Mouse (Mus musculus) cerebellum, postnatal 36 days (tissue): ENCODE results near the gene Kel.

ENCODE experiments used
- DNase-seq, 2 experiments: peaks; one replicate each; pipeline ENCODE4 v3.0.0; 2021 to 2022; ENCODE audit warnings: mixed read lengths in 2 of 2

The Kel gene

DNA sequence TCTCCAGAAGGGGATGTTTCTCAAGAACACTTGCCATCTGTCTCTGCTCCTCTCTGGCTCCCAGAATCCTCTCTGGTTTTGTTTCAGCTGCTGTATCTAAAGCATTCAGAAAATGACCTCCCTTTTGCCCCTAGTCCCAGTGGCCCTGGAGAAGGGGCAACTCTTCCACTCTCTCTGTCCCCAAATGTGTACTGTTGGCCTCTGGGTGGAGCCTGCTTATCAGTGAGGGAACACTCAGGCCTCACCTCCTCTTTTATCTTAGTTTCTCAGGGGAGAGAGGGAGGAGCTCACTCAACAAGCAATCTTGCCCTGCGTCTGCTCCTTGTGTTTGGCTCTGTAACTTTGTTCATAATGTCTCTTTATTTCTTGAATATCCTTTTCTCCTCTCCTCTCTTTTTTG lies at the start of gene Kel:
Kel (minus strand) TSS at position 217 of the 400 bp plus-strand sequence.
- DNase-seq: no peak

DNA sequence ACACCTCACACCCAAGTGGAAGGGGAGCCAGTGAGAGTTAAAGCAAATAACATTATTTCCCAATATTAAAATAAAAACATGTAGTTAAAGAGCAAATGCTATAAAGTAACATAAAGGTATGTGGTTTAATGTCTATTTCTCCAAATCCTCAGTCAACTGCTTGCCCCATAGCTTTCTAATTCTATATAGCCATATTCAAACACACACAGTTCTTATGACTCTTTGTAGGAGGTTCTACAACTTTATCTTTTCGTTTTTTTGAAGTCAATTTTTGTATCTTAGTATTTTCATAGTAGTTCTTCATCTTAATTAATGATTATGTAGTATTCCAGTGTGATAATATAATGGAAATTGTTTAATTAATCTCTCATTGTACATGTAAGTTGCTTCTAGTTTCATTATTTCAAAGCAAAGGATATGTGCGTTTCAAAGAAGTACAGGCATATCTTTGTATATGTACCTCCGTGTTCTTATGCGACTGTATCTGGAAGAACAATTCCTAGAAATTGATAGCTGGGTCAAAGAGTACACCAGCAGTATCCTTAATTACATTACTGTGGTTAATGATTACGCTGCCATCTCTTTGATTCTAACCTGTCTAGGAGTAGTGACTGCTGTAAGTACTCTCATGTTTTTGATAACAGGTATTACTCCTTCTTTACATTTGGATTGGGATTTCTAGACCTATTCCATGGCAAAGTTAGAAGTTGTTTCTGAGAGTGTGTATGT lies 40.7 kb upstream of the Kel start:
- DNase-seq: no peak

DNA sequence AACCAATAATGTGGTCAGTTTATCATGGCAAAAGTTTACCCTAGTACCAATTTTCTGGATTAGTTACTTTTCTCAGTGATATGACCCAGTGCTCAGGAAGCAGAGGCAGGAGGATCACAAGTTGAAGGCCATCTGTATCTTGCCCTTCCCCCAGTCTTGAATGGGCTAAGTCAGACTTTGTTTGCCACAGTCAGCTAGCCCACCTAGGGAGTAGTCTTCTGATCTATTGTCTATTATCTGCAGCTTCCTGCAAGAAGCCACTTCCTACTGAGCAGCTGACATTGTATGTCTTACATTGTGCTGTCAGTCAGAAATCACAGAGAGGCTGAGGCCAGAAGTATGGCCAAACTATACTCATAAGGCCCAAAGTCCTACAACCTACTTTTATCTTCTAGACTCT lies 37.0 kb upstream of the Kel start:
- no peak for DNase-seq

DNA sequence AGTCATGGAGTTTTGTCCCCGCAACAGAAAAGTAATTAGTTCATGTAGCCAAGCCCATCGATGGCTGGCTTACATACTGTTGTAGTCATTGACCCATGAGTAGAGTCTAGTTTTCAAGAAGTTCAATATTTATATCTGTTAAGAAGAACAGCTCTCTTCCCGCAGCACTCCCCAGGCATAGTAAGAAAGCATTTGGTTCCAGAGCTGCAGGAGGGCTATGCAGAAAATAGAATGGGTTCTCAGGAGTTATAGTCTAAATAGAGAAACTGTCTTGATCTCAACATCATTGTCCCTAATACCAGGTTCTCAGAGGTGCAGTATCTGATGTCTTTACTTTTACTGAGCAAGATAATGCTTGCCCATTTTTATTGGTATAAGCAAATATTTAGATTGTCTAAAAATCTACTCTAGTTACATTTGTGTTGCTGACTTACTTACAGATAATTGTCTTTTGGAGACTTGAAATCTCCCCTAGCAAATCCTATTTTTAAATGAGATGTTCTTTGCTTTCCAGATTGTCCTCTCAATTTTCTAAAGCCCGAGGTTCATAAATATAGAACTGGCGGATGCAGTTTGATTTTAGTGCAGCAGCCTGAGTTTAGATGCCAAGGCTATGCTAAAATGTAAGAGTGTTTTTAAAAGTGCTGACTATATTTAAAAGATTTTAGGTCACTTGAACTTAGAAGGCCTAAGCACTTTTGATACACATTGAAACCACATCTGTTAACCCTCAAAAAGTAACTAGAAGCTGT lies 30.8 kb upstream of the Kel start:
- DNase-seq: no peak

DNA sequence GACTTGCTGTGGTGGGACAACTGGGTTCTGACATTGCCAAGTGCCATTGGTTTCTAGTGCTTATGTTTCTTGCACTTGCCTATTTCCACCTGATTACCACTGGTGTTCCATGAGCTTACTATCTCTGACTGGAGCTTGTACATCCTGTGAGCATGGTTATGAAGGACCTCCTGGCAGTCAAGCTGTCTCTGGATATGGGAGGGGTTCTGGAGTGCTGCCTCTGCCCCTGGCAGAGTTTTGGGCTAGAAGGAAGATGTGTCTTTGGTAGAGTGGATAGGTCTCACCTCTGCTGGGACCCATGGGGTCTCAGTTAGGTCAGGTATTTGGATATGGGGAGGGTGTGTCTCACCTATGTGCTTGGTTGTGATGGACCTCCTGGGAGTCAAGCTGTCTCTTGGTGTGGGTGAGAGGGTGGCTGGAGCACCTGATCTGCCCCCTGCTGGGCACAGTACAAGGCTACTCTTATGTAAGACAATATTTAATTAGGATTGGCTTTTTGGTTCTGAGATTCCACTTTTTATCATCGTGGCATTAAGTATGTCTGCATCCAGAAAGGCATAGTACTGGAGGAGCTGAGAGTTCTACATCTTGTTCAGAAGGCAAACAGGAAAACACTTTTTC lies 24.0 kb upstream of the Kel start:
- DNase-seq: no peak

DNA sequence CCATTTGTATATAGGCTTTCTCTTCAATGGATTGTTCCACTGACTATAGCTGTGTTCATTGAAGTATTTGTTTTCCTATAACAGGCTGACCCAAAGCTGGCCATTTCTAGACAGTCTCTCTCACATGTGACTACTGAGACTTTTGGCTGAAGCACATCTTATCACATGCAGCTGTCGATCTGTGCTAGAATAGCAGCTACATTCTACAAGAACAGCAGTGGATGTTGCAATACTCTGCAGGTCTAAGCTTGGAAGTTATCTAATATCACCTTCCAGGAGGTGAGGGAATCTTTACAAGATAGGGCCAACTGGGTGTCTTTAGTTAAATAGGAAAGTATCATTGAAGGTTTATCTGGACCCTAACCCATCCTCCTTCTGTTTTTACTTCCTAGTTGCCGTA lies 17.3 kb upstream of the Kel start:
- no peak for DNase-seq

DNA sequence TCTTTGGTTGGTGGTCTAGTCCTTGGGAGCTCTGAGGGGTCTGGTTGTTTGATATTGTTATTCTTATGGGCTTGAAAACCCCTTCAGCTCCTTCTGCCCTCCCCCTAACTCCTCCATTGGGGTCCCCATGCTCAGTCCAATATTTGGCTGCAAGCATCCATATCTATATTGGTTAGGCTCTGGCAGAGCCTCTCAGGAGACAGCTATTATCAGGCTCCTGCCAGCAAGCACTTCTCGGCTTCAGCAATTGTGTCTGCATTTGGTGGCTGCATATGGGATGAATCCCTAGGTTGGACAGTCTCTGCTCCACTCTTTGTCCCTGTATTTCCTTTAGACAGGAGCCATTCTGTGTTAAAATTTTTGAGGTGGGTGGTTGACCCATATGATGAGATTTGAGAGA lies 6.1 kb upstream of the Kel start:
- DNase-seq: no peak

DNA sequence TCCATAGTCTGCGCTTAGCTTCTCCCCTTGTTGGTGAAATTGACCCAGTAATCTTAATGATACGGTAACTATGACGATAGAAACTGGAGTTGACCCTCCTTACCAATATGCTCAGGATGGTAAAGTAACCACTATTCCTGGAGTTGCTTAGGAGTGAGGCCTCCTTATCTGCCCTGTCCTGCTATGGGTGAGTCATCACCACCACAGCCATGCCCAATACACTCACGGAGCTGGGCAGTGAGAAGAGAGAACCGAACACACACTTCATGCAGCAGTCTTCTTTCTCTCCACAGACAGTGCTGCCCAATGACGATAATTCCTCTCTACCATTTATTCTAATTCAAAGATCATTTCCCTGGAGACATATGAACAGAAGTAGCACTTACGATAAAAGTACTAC lies 2.1 kb upstream of the Kel start:
- DNase-seq: no peak

DNA sequence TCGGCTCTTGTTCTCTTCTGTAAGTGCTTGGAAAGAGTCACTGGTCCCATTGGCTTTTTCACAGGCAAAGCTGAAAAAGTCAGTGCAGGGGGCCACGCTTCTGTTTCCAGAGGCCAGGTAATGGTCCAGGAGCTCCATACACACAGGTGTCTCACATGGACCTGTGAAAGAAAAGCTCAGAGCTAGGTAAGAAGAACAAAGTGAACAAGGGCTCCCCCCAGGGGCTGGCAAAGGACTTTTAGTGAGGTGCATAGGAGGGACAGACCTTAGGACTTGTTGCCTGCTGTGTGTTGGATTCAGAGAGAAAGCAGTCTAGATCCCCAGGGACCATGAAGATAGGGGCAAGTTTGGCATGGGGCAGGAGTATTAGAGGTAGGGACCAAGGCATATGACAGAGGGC lies 1.2 kb downstream of the Kel start:
- no peak for DNase-seq

DNA sequence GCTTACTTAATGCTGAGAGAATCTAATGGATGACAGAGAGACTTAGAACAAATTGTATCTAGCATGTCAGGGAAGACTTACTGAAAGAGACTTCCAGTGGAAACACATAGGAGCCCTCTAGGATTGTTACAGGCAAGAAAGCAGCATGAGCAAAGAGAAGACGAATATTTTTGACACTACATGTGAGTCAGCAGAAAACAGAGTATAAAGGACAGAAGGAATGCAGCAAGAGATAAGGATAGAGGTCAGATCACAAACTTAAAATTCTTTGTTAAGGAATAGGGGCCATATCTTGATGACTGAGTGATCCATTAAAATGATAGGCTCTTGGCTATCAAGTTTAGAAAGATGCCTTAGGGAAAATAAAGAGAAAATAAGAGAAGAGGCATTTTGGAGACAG lies 2.9 kb downstream of the Kel start:
- no peak for DNase-seq

DNA sequence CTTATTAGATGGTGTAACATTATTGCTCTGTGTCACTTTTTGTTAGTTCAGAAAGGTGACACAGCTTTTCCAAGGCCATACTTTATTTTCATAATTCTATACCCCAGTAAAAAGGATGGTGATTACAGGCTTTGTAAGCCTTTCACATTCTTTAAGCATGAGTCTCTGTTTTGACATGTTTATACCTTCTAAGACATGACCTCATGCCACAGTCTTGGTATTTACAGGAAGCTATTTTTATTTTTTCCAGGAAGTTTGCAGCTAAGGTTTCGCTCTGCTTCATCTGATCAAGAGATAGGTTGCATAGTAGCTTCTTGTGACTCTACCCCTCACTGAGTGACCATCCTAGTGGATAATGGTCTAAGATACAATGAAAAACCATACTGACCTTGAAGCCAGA lies 9.7 kb downstream of the Kel start:
- no peak for DNase-seq

DNA sequence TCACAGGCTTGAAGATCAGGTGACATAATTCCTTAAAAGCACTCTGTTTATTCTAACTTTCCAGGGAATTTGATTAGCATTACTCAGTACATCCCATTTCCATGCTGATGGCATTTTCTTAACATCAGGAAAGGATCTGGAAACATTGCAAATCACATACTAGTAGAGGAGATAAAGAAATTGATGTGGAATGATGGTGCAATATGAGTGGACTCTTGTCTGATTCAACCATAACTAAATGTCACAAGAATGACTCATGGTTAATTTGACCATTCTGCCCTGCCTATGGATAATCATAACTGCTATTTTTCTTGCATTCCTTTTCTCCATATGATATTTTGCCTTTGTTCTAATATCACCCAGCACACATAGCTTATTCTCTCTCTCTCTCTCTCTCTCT lies 11.9 kb downstream of the Kel start:
- no peak for DNase-seq

DNA sequence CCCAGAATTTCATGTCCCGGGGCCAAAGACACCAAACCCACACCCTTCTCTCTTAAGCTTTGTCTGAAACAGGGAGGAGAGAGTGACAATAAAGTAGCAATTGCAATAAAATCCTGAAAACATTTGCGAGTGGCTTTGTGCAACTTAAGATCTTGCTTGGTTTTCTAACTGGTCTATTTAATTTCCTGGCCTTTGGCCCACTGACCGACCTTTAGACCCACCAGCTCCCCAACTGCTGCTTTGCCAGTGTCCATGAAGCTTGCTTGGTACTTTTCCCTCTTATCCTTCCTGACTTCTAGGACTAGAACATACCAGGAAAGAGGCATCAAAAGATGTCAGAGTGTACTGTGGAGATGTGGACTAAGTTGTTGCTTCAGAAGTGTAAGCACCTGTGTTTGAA lies 18.5 kb downstream of the Kel start:
- DNase-seq: no peak

DNA sequence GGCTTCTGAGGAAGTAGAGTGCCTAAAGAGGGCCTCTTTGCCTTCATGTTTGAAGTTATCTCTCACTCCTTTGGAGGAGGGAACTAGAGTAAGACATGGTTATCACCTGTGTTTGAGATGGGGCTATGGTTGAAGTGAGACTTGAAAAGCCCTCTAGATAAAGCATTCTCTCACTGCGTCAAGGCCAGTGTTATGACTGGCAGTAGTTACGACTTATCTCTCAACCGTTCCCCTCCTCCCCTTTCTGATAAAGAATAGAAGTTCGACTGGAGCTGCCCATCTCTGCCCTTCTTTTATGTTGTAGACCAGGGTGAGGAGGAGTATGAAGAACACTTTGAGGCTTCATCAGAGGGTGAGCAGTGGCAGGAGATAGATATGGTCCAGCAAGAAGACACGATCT lies 19.2 kb downstream of the Kel start:
- no peak for DNase-seq

DNA sequence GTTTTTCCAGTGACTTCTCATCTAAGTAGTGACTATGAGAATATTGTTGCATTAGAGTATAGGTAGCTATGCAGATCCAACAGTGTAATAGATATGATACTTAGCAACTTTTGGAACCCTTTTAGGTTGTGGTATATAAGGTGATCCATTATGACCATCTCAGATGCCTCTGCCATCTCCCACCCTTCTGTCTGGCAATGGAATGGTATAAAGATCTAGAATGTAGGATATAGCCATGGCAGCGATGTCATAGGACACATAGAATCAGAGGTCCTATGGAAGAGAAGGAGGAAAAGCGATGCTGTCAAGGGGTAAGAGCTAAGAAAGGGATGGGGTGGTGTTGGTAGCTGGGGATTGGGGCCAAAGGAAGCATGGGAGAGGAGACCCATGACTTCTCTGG lies 20.0 kb downstream of the Kel start, which contains the start of gene Llcfc1:
Llcfc1 (plus strand) TSS at position 301 of the 400 bp plus-strand sequence.
- no peak for DNase-seq

DNA sequence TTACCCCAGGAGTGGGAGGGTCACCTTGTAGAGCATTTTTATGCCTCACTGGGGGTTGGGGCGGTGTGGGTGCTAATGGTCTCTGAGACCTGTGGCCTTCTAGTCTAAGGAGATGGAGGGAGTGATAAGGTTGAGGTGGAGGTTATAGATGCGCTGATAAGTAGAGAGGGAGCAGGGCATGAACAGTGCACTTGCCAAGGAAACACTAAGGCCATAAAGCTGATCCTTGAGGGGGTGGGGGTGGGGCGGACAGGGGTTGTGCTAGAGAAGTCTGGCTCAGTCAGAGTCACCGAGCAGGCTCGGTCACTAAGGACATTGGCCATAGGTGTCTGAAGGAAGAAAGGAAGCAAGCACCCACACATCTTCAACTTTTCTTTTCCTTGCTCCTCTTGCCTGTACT lies 22.5 kb downstream of the Kel start:
- no peak for DNase-seq

DNA sequence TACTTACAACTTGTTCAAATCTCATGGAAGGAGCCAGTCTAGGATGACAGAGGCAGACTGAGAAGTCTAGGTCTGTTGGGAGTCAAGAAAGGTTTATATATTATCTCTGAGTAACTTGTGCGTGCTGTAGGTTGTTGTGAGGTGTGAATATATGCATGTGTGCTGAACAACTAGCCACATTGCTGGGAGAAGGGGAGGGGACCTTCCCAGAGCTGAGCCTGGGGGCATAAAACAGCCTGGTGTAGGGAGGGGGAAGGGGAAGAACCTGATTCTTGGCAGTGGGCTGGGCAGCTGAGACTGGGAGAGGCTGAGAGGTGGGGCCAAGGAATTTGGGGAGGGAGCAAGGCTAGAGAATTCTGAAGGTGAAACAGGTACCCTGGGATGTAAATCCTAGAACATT lies 23.5 kb downstream of the Kel start, which contains the start of gene Trpv5:
Trpv5 (minus strand) TSS at position 101 of the 400 bp plus-strand sequence.
- DNase-seq: no peak

DNA sequence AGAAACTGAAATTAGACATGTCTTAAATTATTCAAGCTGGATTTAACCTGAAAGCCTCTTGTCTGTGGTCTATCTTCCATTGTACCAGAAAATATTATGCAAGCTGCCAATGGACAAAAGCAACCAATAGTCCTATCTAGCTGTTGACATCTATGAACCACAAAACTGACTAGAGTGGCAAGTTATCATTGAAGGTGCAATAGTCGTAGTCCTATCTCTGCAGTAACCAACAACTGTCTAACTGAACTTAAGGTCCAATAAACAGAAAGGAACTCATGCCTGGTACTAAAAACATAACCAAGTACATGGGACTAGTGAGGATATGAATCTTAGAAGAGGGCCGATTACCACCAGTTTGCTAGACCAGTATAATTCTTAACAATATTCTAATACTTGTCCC lies 27.6 kb downstream of the Kel start:
- DNase-seq: no peak

DNA sequence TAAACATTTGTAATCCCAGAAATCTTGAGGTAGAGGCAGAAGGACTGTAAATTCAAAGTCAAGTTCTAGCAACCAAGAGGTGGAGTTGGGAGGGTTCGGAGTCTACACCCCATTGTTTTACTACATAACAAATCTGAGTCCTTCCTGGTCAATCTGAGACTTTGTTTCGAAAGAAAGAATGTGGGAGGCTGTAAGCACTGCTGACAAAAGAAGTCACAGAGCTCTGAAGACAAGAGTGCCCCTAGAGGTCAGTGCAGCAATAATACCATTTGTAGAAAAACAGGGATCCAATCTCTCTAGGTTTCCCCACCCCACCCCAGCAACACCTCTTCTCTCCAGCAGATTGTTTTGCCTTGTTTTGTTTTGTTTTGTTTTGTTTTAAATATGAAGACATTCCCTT lies 41.8 kb downstream of the Kel start:
- no peak for DNase-seq

DNA sequence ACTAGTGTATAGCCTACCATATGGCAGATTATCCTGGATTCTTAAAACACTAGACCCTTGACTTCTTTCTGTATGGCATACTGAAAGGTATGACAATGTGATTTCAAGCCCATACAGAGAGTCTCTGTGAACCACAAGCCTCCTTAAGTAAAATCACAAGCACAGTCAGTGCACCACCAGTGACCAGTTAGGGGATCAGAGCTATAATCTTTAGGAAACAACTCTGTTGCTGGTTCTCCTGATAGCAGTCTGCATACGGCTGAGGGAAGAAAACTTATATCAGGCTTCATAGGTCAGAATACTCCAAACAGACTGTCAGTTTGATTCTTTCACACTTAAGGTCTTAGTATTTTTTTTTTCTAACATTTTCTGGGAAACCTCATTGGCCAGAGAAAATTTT lies 45.7 kb downstream of the Kel start:
- DNase-seq: no peak

DNA sequence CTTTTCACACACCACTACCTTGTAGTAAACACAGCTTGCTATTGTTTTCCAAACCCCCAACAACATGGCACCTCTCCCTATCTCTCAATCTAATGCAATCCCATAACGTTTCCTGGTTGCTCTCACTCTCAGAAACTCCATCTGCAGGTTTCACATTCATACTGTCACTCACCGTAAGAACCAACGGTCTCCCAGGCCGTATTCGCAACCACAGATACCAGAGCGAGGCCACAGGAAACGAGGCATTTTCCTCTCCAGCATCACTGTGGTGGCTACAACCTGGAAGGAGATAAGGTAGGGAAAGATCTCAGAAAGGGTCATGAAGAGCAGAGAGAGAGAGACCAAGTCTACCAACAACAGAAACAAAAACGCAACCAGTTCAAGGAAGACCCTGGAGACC lies 49.5 kb downstream of the Kel start:
- DNase-seq: no peak

DNA sequence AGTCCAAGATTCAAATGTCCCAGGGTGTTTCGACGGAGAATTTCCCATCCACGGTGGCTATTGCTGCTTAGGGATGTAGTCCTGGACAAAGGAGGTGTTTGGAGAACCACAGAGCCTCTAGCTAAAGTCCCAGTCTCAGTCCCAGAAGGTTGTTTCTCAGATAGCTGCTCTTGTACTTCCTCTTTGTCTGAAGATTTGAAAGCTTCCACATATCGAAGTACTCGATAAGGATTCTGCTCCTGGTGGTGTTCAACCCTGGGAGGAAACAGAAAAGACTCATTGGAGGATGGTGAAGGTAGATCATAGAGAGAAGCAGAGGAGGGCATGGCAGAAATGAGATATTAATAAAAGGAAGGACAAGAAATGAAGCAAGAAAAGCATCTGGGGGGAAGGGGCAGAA lies 51.0 kb downstream of the Kel start:
- DNase-seq: no peak

DNA sequence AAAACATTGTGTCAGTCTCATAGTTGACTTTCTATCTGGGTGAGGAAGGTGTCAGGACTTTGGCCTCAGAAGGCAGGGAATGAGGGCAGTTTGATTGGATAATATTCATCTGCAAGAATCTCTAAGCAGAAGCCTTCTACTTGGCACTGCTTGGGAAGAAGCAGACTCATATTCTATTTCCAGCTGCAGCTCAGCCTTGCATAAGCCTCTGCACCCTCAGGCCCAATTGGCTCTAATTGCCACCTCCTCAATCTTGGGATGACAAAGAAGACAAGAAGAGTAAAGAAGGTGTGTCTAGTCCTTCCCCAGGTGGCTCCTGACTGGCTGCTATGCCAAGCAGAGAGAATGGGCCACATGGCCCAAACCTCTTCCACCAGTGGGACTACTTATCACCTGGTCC lies 57.5 kb downstream of the Kel start:
- DNase-seq: no peak

DNA sequence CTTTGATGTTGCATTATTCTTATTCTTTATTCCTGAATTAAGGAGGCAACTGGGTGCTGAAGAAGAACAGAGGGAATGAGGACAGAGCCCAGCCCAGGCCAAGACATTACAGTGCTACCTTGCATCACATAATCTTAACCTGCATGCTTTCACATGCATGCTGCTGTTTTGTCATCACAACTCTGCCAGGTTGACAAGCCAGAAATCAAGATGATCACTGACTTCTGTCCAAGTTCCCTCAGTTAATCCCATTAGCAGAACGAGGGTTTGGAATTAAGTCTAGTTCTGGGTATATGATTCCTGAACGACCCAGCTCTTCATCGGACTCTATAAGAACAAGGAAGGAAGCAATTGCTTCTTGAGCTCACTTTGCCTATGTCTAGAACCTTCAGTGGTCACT lies 57.9 kb downstream of the Kel start:
- no peak for DNase-seq
